25 mouse cellular contexts compared by ENCODE assay signal in the genomic region with DNA sequence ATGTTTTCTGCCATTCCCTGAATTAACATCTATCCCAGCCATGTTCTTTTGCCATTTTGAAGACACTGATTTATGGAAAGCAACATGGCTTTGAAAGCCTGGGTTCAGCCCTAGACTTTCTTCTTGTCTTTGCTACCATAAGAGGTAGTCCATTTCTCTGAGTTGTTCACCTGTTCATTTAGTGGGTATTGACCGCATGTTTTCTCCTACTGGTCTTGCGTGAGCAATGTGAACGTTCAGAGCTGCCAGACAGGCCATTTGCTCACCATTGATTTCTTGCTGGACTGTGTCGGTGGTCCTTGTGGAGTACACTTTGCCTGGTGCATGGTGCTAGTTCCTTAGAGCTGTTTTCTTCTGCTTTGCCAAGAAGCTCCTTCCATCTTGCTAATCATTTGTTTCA. TPM values are rescaled to one million over a fixed set of nuclear protein-coding genes. Genes with fewer than 3 reads are reported as not detected.
DNase-seq lines count a peak whose midpoint lies in the region; ATAC-seq and TF ChIP-seq lines count a peak whose summit lies in the region.
"Had no signal": no experiment of that assay in that cellular context is flagged by ENCODE, and none has a peak within 500 bp of the region (broad histone marks: within the 10 kb centered on the region; RNA-seq: fewer than 3 reads in every experiment).

No protein-coding gene starts in this region.

- H3K27ac ChIP-seq in heart, embryonic 10.5 days: no peak overlapping the region
- H3K27ac ChIP-seq in kidney, embryonic 16.5 days (ENCODE audit: low read length): peak overlapping the region; percentile 54; the same call in 1 of the 2 replicates
- H3K27ac ChIP-seq in liver, postnatal 0 days (ENCODE audit: low read depth): peak overlapping the region; percentile 56
- H3K27ac ChIP-seq: forebrain, embryonic 10.5 days; forebrain, embryonic 13.5 days; heart, embryonic 15.5 days; hindbrain, embryonic 12.5 days; hindbrain, embryonic 15.5 days had no signal

- no peaks in the 10 kb centered on the region for H3K36me3 ChIP-seq in heart, embryonic 10.5 days
- no peaks in the 10 kb centered on the region for H3K36me3 ChIP-seq in kidney, embryonic 16.5 days (ENCODE audit: insufficient read depth, low read length)
- no peaks in the 10 kb centered on the region for H3K36me3 ChIP-seq in liver, postnatal 0 days (replicated peaks; ENCODE audit: insufficient read depth, low read length)
- H3K36me3 ChIP-seq: forebrain, embryonic 10.5 days; G1E; heart, embryonic 12.5 days; heart, embryonic 15.5 days; hindbrain, embryonic 12.5 days; hindbrain, embryonic 15.5 days had no signal

- no peak for ATAC-seq in kidney, embryonic 16.5 days (ENCODE audit: low FRiP score, low TSS enrichment)
- peak; percentile 70; the same call in 1 of the 2 replicates for ATAC-seq in liver, postnatal 0 days
- ATAC-seq: forebrain, embryonic 13.5 days; forebrain, embryonic 16.5 days; Patski had no signal

- H3K9me3 ChIP-seq in heart, embryonic 10.5 days: no peaks in the 10 kb centered on the region
- H3K9me3 ChIP-seq in kidney, embryonic 16.5 days (ENCODE audit: low read length): no peaks in the 10 kb centered on the region
- no peaks in the 10 kb centered on the region for H3K9me3 ChIP-seq in liver, postnatal 0 days (ENCODE audit: low read length)
- H3K9me3 ChIP-seq: forebrain, embryonic 10.5 days; forebrain, embryonic 13.5 days; G1E; heart, embryonic 12.5 days; heart, embryonic 15.5 days; hindbrain, embryonic 12.5 days; hindbrain, embryonic 15.5 days had no signal

- no peaks in the 10 kb centered on the region for H3K27me3 ChIP-seq in heart, embryonic 10.5 days (ENCODE audit: insufficient read depth, poor library complexity, severe bottlenecking)
- H3K27me3 ChIP-seq in kidney, embryonic 16.5 days (ENCODE audit: insufficient read depth, low read length): no peaks in the 10 kb centered on the region
- H3K27me3 ChIP-seq in liver, postnatal 0 days (ENCODE audit: insufficient read depth, low read length): no peaks in the 10 kb centered on the region
- H3K27me3 ChIP-seq: CH12.LX; forebrain, embryonic 13.5 days; heart, embryonic 12.5 days; heart, embryonic 15.5 days; hindbrain, embryonic 12.5 days; hindbrain, embryonic 15.5 days; Patski had no signal

- no peak overlapping the region for H3K4me3 ChIP-seq in heart, embryonic 10.5 days
- H3K4me3 ChIP-seq in kidney, embryonic 16.5 days (ENCODE audit: low read length): no peak overlapping the region
- H3K4me3 ChIP-seq in liver, postnatal 0 days (ENCODE audit: low read depth, low read length): no peak overlapping the region
- H3K4me3 ChIP-seq: forebrain, embryonic 10.5 days; forebrain, embryonic 13.5 days; heart, embryonic 12.5 days; heart, embryonic 15.5 days; hindbrain, embryonic 12.5 days; hindbrain, embryonic 15.5 days had no signal

- peak; percentile 14 for DNase-seq in heart, embryonic 10.5 days (ENCODE audit: low spot score)
- DNase-seq in heart, postnatal 4 days: no peak
- no peak for DNase-seq in kidney, postnatal 14 days
- no peak for DNase-seq in liver, postnatal 0 days
- no peak for DNase-seq in liver
- DNase-seq: adrenal gland, postnatal 10 days; adrenal gland, postnatal 36 days; B cell, adult 2 months; cerebellum, adult 18-20 months; cerebellum, adult 9-10 months; cerebellum, postnatal 14 days; gastrocnemius, postnatal 10 days; gastrocnemius, postnatal 36 days; heart, postnatal 14 days had no signal

- H3K4me2 ChIP-seq in kidney, embryonic 16.5 days (replicated peaks; ENCODE audit: low read depth, low read length): no peak overlapping the region
- no peak overlapping the region; the same call in 1 of the 2 replicates for H3K4me2 ChIP-seq in liver, postnatal 0 days (ENCODE audit: low read depth, low read length)
- H3K4me2 ChIP-seq: forebrain, embryonic 13.5 days; heart, embryonic 12.5 days; heart, embryonic 15.5 days; hindbrain, embryonic 12.5 days; hindbrain, embryonic 15.5 days had no signal

- TF ChIP-seq CTCF in liver, postnatal 0 days (IDR thresholded peaks at IDR 0.05; ENCODE audit: low read depth): no peak

- H3K4me1 ChIP-seq in heart, embryonic 10.5 days: 0 out of 2 replicates have a peak, but pooled peaks cover 4% of the 10 kb centered on the region
- peaks cover 31% of the 10 kb centered on the region for H3K4me1 ChIP-seq in kidney, embryonic 16.5 days (ENCODE audit: insufficient read depth, low read length)
- peaks cover 15% of the 10 kb centered on the region for H3K4me1 ChIP-seq in liver, postnatal 0 days (ENCODE audit: insufficient read depth)
- H3K4me1 ChIP-seq: forebrain, embryonic 13.5 days; heart, embryonic 15.5 days; hindbrain, embryonic 12.5 days; hindbrain, embryonic 15.5 days had no signal

- H3K9ac ChIP-seq in kidney, embryonic 16.5 days (replicated peaks; ENCODE audit: low read length): no peak overlapping the region
- no peak overlapping the region for H3K9ac ChIP-seq in liver, postnatal 0 days (replicated peaks)
- H3K9ac ChIP-seq: forebrain, embryonic 13.5 days; heart, embryonic 12.5 days; heart, embryonic 15.5 days; hindbrain, embryonic 12.5 days; hindbrain, embryonic 15.5 days had no signal

- WGBS in heart, embryonic 10.5 days: 82% methylated on average over 4 of the region's 4 CpGs
- 86% methylated on average over 4 of the region's 4 CpGs for WGBS in kidney, embryonic 16.5 days
- 50% methylated on average over 4 of the region's 4 CpGs for WGBS in liver, postnatal 0 days (ENCODE audit: insufficient replicate concordance)

- TF ChIP-seq EP300 in liver, postnatal 0 days (IDR thresholded peaks at IDR 0.05; ENCODE audit: low read depth): no peak

RNA-seq across cellular contexts. Expression of a gene that starts 27.7 kb away (rescaled TPM):
- polyA plus RNA-seq in heart, embryonic 10.5 days (2016; fragmentation: Nextera tagmentation; extraction: Ambion mirVana): 60.0 and 60.9 TPM in 2 replicates
- total RNA-seq in heart, postnatal 4 days (2021): 10 to 100 TPM; 60.9 to 63.1 TPM
- 111 and 119 TPM in 2 replicates for polyA plus RNA-seq in kidney, embryonic 16.5 days (2015; fragmentation: Nextera tagmentation; extraction: Ambion mirVana)
- polyA plus RNA-seq in liver, postnatal 0 days (2015; fragmentation: Nextera tagmentation; extraction: Ambion mirVana): 39.0 and 39.4 TPM in 2 replicates
- polyA plus RNA-seq: G1E had no signal
